Mouse (Mus musculus): ENCODE measurements at regions not wholly inside any gene's neighbourhood (a gene's known extent, or its start where the extent isn't known, plus 50 kb on each side); places are given as distances from the start of the nearest gene placed in this dataset.

GRCm38 (mm10) chr4:127763736-127764135, 207.0 kb downstream of the CK137956 start:
- in situ Hi-C loops (cut with MboI; ENCODE audit: unreplicated experiment in 2 of 2), result no loop called here

DNA sequence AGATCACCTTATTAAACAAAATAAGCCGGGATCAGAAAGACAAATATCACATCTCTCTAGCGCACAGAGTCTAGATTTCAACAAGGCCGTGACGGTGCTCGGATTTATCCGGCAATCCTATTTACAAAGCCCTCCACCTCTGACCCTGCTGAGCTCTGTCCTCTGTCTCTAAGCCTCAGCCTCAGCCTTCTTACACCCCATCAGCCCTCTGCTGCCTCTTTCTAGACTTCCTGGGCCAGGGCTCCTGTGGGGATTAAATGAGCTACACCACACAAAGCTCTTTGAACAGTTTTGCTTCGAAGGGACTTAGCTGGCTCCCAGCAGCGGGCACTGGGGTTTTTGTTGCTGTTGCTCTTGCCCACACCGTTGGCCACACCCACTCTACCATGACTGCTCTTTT, 211.8 kb downstream of the CK137956 start:
- in situ Hi-C loops (cut with MboI; ENCODE audit: unreplicated experiment in 2 of 2), result no loop called here

DNA sequence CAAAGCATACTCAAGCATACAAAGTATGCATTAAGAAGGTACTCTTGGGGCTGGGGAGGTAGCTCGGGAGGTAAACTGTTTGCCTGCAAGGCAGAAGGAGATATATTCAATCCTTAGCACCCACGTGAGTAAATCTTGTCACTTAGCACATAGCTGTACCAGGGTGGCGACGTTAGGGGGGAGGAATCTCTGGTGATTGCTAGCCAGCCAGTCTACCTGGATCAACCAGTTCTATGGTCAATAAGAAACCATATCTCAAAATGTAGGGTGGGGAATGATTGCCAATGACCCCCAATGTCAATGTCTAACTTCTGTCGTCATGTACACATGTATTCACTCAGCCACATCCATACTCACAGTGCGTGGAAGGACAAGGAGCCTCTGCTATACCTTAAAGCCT, 214.5 kb downstream of the CK137956 start:
- in situ Hi-C loops (cut with MboI; ENCODE audit: unreplicated experiment in 2 of 2), result no loop called here

GRCm38 (mm10) chr4:127750781-127751180, 220.0 kb downstream of the CK137956 start:
- in situ Hi-C loops (cut with MboI; ENCODE audit: unreplicated experiment in 2 of 2), result no loop called here

DNA sequence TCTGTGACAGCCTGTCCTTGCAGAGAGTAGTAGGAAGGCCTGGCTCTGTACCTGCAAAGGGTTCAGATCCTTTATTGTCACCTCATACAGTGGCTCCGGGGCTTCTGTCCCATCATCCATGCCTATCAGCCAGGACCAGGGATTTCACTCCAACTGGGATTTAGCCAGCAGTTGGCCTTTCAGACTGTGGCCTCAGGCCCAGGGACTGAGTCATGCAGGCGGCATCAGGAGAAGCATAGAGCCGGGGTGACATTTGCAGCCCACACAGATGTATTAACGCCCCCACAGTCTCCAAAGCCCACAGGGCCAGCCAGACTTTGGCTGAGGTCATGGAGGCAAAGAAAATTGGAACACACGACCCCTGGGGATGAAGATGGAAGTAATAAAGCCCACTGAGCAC, 222.9 kb downstream of the CK137956 start:
- in situ Hi-C loops (cut with MboI; ENCODE audit: unreplicated experiment in 2 of 2), result no loop called here

GRCm38 (mm10) chr4:127736781-127737180, 234.0 kb downstream of the CK137956 start:
- in situ Hi-C loops (cut with MboI; ENCODE audit: unreplicated experiment in 2 of 2), result no loop called here

DNA sequence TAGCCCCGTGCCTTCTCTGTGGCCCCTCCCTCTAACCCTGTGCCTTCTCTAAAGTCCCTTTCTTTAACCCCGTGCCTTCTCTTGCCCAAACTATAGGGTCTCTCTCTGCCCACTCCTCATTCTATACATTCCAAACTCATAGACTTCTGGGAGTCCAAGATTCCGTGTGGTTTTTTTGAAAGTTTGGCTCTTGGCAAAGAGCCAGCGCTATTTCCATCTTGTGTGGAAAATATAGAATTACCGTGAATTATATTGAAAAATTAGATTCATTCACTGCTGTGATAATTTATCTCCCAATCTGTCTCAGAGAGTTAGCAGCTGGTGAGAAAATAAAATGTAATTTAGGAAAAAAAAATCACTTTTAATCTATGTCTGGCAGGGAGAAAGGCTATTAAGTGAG, 234.6 kb downstream of the CK137956 start:
- in situ Hi-C loops (cut with MboI; ENCODE audit: unreplicated experiment in 2 of 2), result no loop called here

DNA sequence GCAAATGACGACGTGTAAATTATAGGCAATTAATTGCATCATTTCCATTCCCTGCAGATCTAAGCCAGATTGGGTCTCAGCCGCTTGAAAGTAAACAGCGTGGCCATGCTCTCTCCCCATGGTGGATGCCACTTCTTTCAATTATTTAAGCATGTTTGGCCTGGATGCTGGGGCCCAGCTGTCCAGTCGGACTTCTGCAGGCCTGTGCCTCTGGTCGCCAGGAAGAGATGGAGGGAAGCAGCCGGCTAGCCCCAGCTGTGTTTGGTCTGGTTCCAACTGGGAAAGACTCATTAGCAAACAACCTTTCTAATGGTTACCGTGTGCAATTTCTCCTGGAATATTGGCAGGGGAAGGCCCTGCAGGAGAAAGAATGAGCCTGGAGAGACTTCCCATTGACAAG, 236.1 kb downstream of the CK137956 start:
- in situ Hi-C loops (cut with MboI; ENCODE audit: unreplicated experiment in 2 of 2), result no loop called here

- in situ Hi-C loops (cut with MboI; ENCODE audit: unreplicated experiment in 2 of 2), result no loop called here
These were observed 252.1 kb downstream of the CK137956 start for GRCm38 (mm10) chr4:127718661-127719060.

- in situ Hi-C loops (cut with MboI; ENCODE audit: unreplicated experiment in 2 of 2), result no loop called here
These were observed 258.5 kb downstream of the CK137956 start for GRCm38 (mm10) chr4:127712274-127712673.

- in situ Hi-C loops (cut with MboI; ENCODE audit: unreplicated experiment in 2 of 2), result no loop called here
These were observed 259.9 kb downstream of the CK137956 start for GRCm38 (mm10) chr4:127710816-127711215.

DNA sequence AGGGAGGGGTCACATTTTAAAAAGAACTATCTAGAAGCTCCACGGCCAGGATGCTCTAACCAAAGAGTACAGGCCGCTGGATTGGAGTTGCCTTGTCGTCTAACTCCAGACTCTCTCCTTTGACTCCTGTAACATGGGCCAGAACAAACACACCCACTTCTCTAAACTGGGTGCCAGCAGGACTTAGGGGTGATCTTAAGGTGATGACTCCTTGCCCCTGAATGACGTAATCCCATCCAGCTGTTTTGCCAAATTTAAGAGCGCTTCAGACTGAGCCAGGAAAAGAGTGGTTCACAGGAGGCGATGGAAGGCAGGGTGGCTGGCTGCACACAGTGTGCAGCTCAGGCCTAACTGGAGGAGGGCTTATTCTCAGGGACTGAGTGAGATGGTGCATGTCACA, 261.0 kb downstream of the CK137956 start:
- in situ Hi-C loops (cut with MboI; ENCODE audit: unreplicated experiment in 2 of 2), result no loop called here

DNA sequence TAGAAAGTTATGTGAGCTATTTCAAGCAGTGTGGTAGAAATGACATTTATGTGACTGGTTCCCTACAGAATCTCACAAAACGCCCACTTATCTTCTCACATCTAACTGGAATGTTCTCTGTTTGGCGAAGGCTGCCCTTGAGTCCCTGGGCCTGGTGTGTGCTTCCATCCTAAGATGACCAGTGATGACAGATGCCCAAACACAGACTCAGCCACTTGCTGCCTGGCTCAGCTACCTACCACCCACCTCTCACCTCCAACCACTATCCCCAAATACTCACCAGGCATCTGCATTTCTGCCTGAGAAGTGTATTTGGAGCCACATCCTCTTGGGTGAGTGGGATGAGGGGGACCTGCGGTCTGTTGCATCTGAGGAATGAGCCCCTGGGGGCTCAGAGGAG, 262.6 kb downstream of the CK137956 start:
- in situ Hi-C loops (cut with MboI; ENCODE audit: unreplicated experiment in 2 of 2), result no loop called here

GRCm38 (mm10) chr4:127707126-127707525, 263.6 kb downstream of the CK137956 start:
- in situ Hi-C loops (cut with MboI; ENCODE audit: unreplicated experiment in 2 of 2), result no loop called here

- in situ Hi-C loops (cut with MboI; ENCODE audit: unreplicated experiment in 2 of 2), result no loop called here
These were observed 269.1 kb downstream of the CK137956 start for GRCm38 (mm10) chr4:127701651-127702050.

DNA sequence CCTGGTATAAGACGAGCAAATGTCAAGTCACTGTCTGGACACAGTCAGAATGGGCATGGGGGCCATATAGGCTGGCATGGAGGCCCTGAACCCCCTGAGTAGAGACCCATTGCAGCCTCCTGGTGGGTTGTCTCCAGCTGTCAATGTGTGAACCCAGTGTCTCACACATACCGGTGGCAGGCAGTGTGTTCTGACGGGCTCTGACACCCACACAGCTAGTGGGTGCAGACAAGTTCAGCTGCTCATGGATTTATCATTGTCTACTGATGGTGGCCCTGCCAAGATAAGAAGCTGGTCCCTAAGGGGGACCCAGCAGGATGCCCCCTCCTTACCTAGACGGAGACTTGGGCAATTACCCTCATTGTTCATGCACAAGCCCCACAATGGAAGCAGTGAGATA, 280.8 kb downstream of the CK137956 start:
- in situ Hi-C loops (cut with MboI; ENCODE audit: unreplicated experiment in 2 of 2), result no loop called here

DNA sequence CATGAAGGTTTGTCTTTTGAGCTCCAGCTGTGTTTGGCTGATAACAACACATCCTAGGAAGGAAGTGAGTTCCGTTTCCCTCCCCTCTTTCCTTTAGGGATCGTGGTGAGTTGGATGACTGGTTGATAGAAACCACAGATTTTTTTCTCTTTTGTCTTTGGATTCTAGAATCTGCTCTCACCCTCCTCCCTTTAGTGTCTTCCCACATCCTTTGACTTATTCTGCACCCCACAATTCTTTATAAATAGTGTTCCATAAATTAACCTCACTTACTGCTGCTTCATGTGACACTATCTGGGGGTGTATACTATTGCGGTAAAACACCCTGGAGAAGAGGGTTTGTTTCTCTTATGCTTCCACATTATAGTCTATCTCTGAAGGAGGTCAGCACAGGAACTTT, 285.7 kb downstream of the CK137956 start:
- in situ Hi-C loops (cut with MboI; ENCODE audit: unreplicated experiment in 2 of 2), result no loop called here

- in situ Hi-C loops (cut with MboI; ENCODE audit: unreplicated experiment in 2 of 2), result no loop called here
These were observed 291.4 kb downstream of the CK137956 start for GRCm38 (mm10) chr4:127679391-127679790.

- in situ Hi-C loops (cut with MboI; ENCODE audit: unreplicated experiment in 2 of 2), result no loop called here
These were observed 292.3 kb downstream of the CK137956 start for GRCm38 (mm10) chr4:127678437-127678836.

DNA sequence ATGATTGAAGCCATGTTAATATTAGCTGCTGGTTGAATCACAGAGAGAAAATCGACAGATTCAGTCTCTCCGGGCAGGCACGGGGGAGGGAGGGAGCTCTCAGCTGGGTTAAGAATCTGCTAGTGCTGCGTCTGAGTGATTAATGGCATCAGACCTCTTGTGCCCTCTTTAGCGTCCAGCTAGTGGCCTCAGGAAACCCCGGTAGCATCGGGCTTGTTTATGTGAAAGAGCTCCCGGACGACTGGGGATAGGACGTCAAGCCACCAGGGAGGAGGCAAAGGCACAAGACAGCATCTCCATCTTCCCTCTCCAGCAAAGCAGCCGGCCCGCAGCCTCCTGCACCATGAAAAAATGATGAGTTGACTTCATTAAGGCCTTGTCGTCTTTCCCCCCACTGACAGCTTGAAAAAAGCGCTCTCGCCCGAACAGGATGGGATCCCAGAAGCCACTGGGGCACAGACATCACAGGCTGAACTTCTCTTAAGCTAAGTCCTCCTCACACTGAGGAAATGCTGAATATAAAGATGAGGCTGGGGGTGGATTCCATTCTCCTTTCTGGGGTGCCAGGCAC, 294.9 kb downstream of the CK137956 start:
- in situ Hi-C loops (cut with MboI; ENCODE audit: unreplicated experiment in 2 of 2), result no loop called here

DNA sequence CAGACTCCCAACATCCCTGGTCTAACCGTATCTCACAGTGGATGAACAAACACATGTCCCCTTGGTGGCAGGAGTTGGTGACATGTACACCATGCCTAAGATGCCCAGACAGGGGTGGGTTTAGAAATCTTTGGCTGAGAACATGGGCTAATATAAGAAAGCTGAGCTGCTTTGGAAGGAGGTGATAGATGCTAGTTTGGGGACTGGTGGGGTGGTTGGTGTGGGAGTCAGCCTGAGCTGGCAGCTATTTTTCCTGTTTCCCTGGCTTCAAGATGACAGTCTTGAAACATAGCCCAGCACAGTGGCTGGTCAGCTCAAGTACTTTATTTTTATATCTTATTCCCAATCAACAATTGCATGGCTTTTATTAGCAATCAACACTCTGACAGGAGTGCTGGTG, 302.0 kb upstream of the Gjb5 start:
- in situ Hi-C loops (cut with MboI; ENCODE audit: unreplicated experiment in 2 of 2), result no loop called here

DNA sequence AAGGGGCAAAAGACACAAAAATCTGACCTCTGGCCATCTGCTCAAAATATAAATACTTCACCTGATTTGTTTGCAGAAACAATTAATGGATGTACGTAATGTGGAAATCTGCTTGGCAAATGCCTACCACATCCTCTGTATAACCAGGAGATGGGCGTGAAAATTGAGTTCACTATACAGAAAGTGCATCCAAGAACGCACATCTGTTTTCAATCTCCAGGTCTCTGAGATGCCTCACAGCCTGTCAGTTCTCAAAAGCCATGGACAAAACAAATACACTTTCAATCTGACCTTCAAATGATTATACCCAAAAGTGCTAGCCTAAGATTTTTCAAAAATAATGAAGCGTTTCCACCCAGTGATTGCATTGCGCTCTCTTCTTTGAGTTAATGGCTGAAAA, 293.6 kb upstream of the Gjb5 start:
- in situ Hi-C loops (cut with MboI; ENCODE audit: unreplicated experiment in 2 of 2), result no loop called here

- in situ Hi-C loops (cut with MboI; ENCODE audit: unreplicated experiment in 2 of 2), result no loop called here
These were observed 290.0 kb upstream of the Gjb5 start for GRCm38 (mm10) chr4:127648011-127648410.

Data from v-Abl transformed pro-B cells (cell line).